Mouse (Mus musculus) hindbrain, embryonic 11.5 days (tissue): Measurements from ENCODE around the gene Kirrel3. TPM values are rescaled to one million over a fixed set of nuclear protein-coding genes. Genes with fewer than 3 reads are reported as not detected.

Source experiments
- ATAC-seq: fragments of 200-750 bp; cut with Nextera tagmentation; 2 replicates; pipeline ENCODE4 v1.8.0; 2017; ENCODE audit warnings: mild to moderate bottlenecking, moderate TSS enrichment, moderate library complexity; ENCODE audit not compliant: low FRiP score
- DNase-seq: peaks from one replicate; pipeline ENCODE4 v3.0.0-alpha.2; 2015; ENCODE audit warnings: low spot score
- H3K27ac ChIP-seq: fragments of 300-500 bp; sonication (generic); 2 replicates; pipeline ENCODE4 v1.5.1; 2014; ENCODE audit warnings: mild to moderate bottlenecking, low read depth, low read length
- H3K27me3 ChIP-seq: fragments of 300-500 bp; sonication (generic); 2 replicates; pipeline ENCODE4 v1.6.1; 2014; ENCODE audit warnings: mild to moderate bottlenecking, low read length, moderate library complexity, mixed read lengths; ENCODE audit not compliant: control insufficient read depth, insufficient read depth
- H3K36me3 ChIP-seq: fragments of 300-500 bp; sonication (generic); 2 replicates; pipeline ENCODE4 v1.6.1; 2014; ENCODE audit warnings: mild to moderate bottlenecking, low read length, moderate library complexity, mixed read lengths; ENCODE audit not compliant: control insufficient read depth, insufficient read depth
- H3K4me1 ChIP-seq: fragments of 300-500 bp; sonication (generic); replicated peaks from 2 replicates; pipeline ENCODE4 v1.6.1; 2014; ENCODE audit warnings: low read length, mixed read lengths; ENCODE audit not compliant: control insufficient read depth, insufficient read depth
- H3K4me2 ChIP-seq: fragments of 300-500 bp; sonication (generic); replicated peaks from 2 replicates; pipeline ENCODE4 v1.6.1; 2014; ENCODE audit warnings: mild to moderate bottlenecking, low read depth, low read length
- H3K4me3 ChIP-seq: fragments of 300-500 bp; sonication (generic); 2 replicates; pipeline ENCODE4 v1.5.1; 2014; ENCODE audit warnings: low read depth, low read length
- H3K9ac ChIP-seq: fragments of 300-500 bp; sonication (generic); 2 replicates; pipeline ENCODE4 v1.6.1; 2014; ENCODE audit warnings: low read depth, low read length
- H3K9me3 ChIP-seq: fragments of 300-500 bp; sonication (generic); 2 replicates; pipeline ENCODE4 v1.6.1; 2016; ENCODE audit warnings: low read length; ENCODE audit not compliant: control insufficient read depth
- WGBS: fragments of 180-500 bp; shearing (Covaris S2); extraction: QIAGEN DNeasy Blood & Tissue Kit; methylation state at CpG from one replicate; pipeline ENCODE4 v1.1.7; 2014; 5-methylcytosine and 5-hydroxymethylcytosine counted together
- polyA plus RNA-seq: library from polyadenylated mRNA; unstranded; fragments of >200 nt; fragmentation: Nextera tagmentation; extraction: Ambion mirVana; gene quantifications from 2 replicates; pipeline ENCODE4 v1.2.1, GENCODE M21; 2014

Kirrel3 gene
- polyA plus RNA-seq, 1 experiment from 2014 or later: 10.6 TPM

DNA sequence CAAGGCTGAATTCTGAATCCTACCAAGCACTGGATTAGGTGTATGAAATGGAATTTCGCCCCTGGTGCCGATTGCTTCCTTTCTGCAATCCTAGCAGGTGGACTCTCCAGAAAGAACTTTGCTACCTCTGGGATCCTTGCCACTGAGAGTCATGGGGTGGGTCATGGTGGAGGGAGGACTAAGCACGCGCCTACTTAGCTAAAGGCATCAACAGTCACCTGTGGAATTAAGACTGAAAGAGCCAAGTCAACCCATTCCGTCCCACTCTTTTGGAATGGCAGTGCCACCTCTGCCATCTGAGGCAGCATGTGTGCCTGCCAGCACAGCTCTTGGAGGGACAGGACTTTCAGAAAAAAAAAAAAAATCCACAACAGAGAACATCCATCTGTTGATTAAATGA lies 4.1 kb downstream of the Kirrel3 start:
- H3K4me1 ChIP-seq: no peaks in the 10 kb centered on the region
- H3K36me3 ChIP-seq: no peaks in the 10 kb centered on the region
- DNase-seq (no peak), ATAC-seq (no peak)
- H3K4me3 ChIP-seq: peak overlapping the region; percentile 69; the same call in 1 of the 2 replicates
- no peak overlapping the region for H3K9ac ChIP-seq
- H3K4me2 ChIP-seq: peak overlapping the region; percentile 85; the same call in 1 of the 2 replicates
- H3K9me3 ChIP-seq: no peaks in the 10 kb centered on the region
- WGBS: 16% methylated on average over 5 of the region's 5 CpGs
- H3K27me3 ChIP-seq: peaks cover 18% of the 10 kb centered on the region
- no peak overlapping the region for H3K27ac ChIP-seq

DNA sequence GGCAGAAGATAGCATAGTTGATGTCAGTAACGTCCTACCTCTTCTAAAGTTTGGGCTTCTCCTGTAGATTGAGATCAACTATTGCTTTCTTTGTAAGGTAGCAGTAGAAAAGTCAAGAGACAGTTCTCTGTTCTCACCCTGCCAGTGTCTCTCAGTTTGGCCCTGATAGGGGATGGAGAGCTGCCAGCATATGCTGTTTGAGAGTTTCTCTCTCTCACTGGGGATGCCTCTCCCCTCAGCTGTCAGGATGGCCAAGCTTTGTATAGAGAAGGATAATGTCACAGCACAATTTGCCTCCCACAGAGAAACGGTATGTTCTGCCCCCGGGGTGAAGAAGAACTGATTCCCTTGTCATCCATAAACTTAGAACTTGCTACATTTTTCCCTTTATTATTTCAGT lies 6.4 kb downstream of the Kirrel3 start:
- Histone ChIP-seq H3K4me2 (no peak overlapping the region), H3K4me1 (no peaks in the 10 kb centered on the region), H3K36me3 (no peaks in the 10 kb centered on the region), H3K27ac (no peak overlapping the region), H3K9ac (no peak overlapping the region), H3K27me3 (peaks cover 18% of the 10 kb centered on the region), H3K9me3 (no peaks in the 10 kb centered on the region), H3K4me3 (no peak overlapping the region)
- ATAC-seq (no peak), DNase-seq (no peak)
- WGBS: 46% methylated on average over 3 of the region's 3 CpGs

DNA sequence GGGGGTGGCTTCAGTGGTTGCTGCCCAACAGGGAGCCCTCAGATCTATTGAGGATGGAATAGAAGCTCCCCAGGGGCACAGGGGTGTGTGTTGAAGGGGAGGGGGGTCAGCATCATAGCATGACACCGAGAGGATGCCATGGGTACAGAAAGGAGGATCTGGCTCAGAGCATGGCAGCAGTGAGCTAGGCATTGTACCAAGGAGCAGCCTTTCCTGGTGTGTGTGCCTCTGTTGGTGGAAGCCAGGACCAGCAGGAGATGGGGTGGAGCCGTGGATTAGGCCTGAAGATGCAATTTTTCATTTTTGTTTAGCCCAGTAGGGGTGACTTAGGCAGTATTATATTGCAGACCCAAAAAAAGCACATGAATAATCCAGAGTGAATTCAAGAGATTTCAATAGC lies 7.9 kb downstream of the Kirrel3 start:
- Histone ChIP-seq H3K4me3 (no peak overlapping the region), H3K4me1 (no peaks in the 10 kb centered on the region), H3K27me3 (peaks cover 11% of the 10 kb centered on the region), H3K27ac (no peak overlapping the region), H3K9ac (no peak overlapping the region), H3K9me3 (no peaks in the 10 kb centered on the region), H3K4me2 (no peak overlapping the region), H3K36me3 (no peaks in the 10 kb centered on the region)
- WGBS: 27% methylated on average over 2 of the region's 2 CpGs
- DNase-seq (no peak), ATAC-seq (no peak)

- H3K9me3 ChIP-seq: no peaks in the 10 kb centered on the region
- H3K4me3 ChIP-seq: no peak overlapping the region
- no peak for DNase-seq
- WGBS: 87% methylated on average over 2 of the region's 2 CpGs
- no peaks in the 10 kb centered on the region for H3K27me3 ChIP-seq
- H3K4me2 ChIP-seq: no peak overlapping the region
- no peak overlapping the region for H3K9ac ChIP-seq
- ATAC-seq: no peak
- H3K27ac ChIP-seq: no peak overlapping the region
- no peaks in the 10 kb centered on the region for H3K36me3 ChIP-seq
- H3K4me1 ChIP-seq: no peaks in the 10 kb centered on the region
Observed at GRCm38 (mm10) chr9:34498126-34498525, 12.4 kb downstream of the Kirrel3 start.

- no peak overlapping the region for H3K4me3 ChIP-seq
- no peaks in the 10 kb centered on the region for H3K27me3 ChIP-seq
- no peak overlapping the region for H3K27ac ChIP-seq
- DNase-seq (peak; percentile 89), ATAC-seq (peak; percentile 79)
- H3K36me3 ChIP-seq: no peaks in the 10 kb centered on the region
- no peaks in the 10 kb centered on the region for H3K9me3 ChIP-seq
- 5% methylated on average over 5 of the region's 5 CpGs for WGBS
- H3K4me2 ChIP-seq: no peak overlapping the region
- no peak overlapping the region for H3K9ac ChIP-seq
- no peaks in the 10 kb centered on the region for H3K4me1 ChIP-seq
Observed at GRCm38 (mm10) chr9:34498651-34499050, 13.0 kb downstream of the Kirrel3 start.

DNA sequence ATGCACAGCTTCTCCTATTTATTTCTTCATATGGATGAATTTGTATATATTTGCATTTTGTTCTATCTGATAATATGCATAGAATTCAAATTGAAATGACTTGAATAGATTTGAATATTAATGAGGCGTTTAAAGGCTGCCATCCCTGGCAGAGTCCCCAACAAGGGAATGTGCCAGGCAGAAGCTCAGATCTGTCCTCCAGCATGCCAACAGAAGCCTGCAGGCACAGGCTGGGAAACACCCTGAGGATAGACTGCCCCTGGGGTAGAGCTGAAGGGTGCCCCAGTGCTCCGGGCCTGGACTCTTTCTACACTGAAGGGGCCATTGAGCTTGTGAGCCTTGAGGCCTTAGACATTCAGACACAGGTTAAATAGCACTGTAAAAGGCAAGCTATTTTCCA lies 21.5 kb downstream of the Kirrel3 start:
- no peak overlapping the region for H3K4me2 ChIP-seq
- H3K27ac ChIP-seq: no peak overlapping the region
- H3K9me3 ChIP-seq: no peaks in the 10 kb centered on the region
- DNase-seq (no peak), ATAC-seq (no peak)
- no peaks in the 10 kb centered on the region for H3K36me3 ChIP-seq
- no peaks in the 10 kb centered on the region for H3K4me1 ChIP-seq
- WGBS: 83% methylated on average over 2 of the region's 2 CpGs
- H3K27me3 ChIP-seq: no peaks in the 10 kb centered on the region
- H3K9ac ChIP-seq: no peak overlapping the region
- no peak overlapping the region for H3K4me3 ChIP-seq

DNA sequence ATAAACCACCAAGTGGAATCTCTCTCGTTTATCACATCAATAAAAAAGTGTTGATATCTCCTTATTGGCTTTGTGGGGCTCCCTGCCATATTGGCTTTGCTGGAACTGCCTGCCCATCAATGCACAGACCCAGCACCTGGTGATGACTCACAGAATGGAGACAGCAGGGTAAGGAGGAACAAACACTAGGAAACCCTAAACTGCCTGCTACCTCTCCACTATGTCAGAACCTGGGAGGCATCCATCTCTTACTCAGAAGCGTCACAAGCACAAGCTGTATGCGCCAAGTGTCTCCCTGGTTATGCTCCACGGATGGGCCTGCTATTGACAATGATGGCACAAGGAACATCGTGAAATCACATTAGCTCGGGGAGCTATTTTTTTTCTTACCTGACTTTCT lies 33.2 kb downstream of the Kirrel3 start:
- ATAC-seq (no peak), DNase-seq (no peak)
- H3K4me3 ChIP-seq: no peak overlapping the region
- no peaks in the 10 kb centered on the region for H3K4me1 ChIP-seq
- 87% methylated on average over 6 of the region's 6 CpGs for WGBS
- H3K27me3 ChIP-seq: no peaks in the 10 kb centered on the region
- no peaks in the 10 kb centered on the region for H3K9me3 ChIP-seq
- no peak overlapping the region for H3K27ac ChIP-seq
- H3K4me2 ChIP-seq: no peak overlapping the region
- no peak overlapping the region for H3K9ac ChIP-seq
- H3K36me3 ChIP-seq: no peaks in the 10 kb centered on the region

GRCm38 (mm10) chr9:34520234-34520950 lies 34.7 kb downstream of the Kirrel3 start:
- no peaks in the 10 kb centered on the region for H3K27me3 ChIP-seq
- H3K4me1 ChIP-seq: no peaks in the 10 kb centered on the region
- DNase-seq: no peak
- H3K9ac ChIP-seq: no peak overlapping the region
- no peak overlapping the region for H3K27ac ChIP-seq
- no peak overlapping the region for H3K4me2 ChIP-seq
- ATAC-seq: no peak
- no peaks in the 10 kb centered on the region for H3K9me3 ChIP-seq
- H3K4me3 ChIP-seq: no peak overlapping the region
- no peaks in the 10 kb centered on the region for H3K36me3 ChIP-seq
- WGBS: 89% methylated on average over 20 of the region's 20 CpGs

DNA sequence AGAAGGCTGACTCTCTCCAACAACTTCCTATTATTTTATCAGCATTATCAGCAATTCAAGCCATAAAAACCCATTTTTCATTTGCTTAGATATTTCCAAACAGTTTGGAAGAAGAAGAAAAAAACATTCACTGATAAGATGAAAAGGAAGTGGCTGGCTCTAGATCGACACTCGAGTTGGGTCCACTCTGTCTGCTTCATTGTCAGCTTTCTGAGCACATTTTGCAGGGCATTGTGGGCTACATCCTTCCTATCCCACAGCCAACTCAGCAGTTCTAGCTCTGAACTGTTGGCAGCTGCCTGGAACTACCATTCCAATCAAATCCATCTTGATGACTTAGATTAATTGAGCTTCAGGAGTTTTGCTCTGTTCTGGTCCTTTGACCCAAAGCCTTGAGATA lies 40.0 kb downstream of the Kirrel3 start:
- H3K27ac ChIP-seq: no peak overlapping the region
- H3K36me3 ChIP-seq: no peaks in the 10 kb centered on the region
- ATAC-seq: no peak
- no peaks in the 10 kb centered on the region for H3K27me3 ChIP-seq
- no peak for DNase-seq
- WGBS: 78% methylated on average over 2 of the region's 2 CpGs
- H3K9ac ChIP-seq: no peak overlapping the region
- H3K4me1 ChIP-seq: no peaks in the 10 kb centered on the region
- H3K4me2 ChIP-seq: no peak overlapping the region
- no peaks in the 10 kb centered on the region for H3K9me3 ChIP-seq
- H3K4me3 ChIP-seq: no peak overlapping the region
